Mouse (Mus musculus): ENCODE measurements around the gene Mcfd2.

DNA sequence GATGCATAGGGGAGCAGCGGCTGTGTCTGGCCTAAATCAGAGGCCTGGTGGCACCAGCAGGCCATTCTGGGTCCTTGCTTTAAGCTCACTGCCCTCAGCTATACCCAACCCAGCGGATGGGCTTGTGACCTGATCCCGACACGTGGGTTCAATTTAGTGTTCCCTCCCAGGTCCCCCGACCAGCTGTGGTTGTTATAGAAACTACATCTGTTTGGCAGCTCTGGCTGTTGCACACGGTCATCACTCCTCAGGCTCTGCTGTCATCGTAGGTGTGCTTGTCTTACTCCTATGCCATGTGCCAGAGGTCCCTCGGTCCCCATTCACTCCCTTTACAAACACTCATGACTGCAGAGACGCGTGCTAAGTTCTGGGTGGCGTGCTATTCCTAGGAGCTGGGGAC, 27.9 kb downstream of the Mcfd2 start:
- TF ChIP-seq CTCF (conservative IDR thresholded peaks at IDR 0.05 in 1 of 2, IDR thresholded peaks at IDR 0.05 in 1 of 2; ENCODE audit: low read depth in 2 of 2, low read length in 2 of 2), result no peak
- no peak for TF ChIP-seq POLR2A (IDR thresholded peaks at IDR 0.05; ENCODE audit: low read depth, low read length)
- TF ChIP-seq E2F4 (IDR thresholded peaks at IDR 0.05; ENCODE audit: insufficient replicate concordance, low read depth, low read length), result no peak
- no peak for TF ChIP-seq RAD21 (IDR thresholded peaks at IDR 0.05; ENCODE audit: low read depth, low read length)
- no peak for TF ChIP-seq MAFK (IDR thresholded peaks at IDR 0.05; ENCODE audit: insufficient replicate concordance, low read length)
- no peak for TF ChIP-seq ZKSCAN1 (IDR thresholded peaks at IDR 0.05; ENCODE audit: borderline replicate concordance, low read depth, low read length)
- TF ChIP-seq TCF12 (IDR thresholded peaks at IDR 0.05; ENCODE audit: low read depth, low read length), result no peak
- no peak for TF ChIP-seq GABPA (IDR thresholded peaks at IDR 0.05; ENCODE audit: insufficient replicate concordance, low read depth, low read length)
- no peak for TF ChIP-seq NRF1 (IDR thresholded peaks at IDR 0.05; ENCODE audit: low read depth, low read length)
- TF ChIP-seq MXI1 (IDR thresholded peaks at IDR 0.05; ENCODE audit: low read depth, low read length), result no peak
